Mouse (Mus musculus) kidney, adult 2 months (tissue): ENCODE measurements around the gene B3gnt8.

Experiments
- CTCF ChIP-seq: fragments of 200-500 bp; conservative IDR thresholded peaks from 2 replicates; pipeline ENCODE4 v1.5.1; 2011; ENCODE audit warnings: low read depth, mild to moderate bottlenecking, control low read depth, low read length, moderate library complexity, mixed read lengths; ENCODE audit not compliant: insufficient read depth, insufficient read length
- POLR2A ChIP-seq: fragments of 200-500 bp; IDR thresholded peaks from one replicate; pipeline ENCODE4 v1.6.1; 2011; ENCODE audit warnings: low read depth, low read length, control low read depth

GRCm38 (mm10) chr7:25607196-25607595, 19.3 kb upstream of the B3gnt8 start:
- TF ChIP-seq CTCF (no peak), POLR2A (no peak)
